Mouse (Mus musculus): ENCODE results near the gene Foxn1. TPM values are rescaled to one million over a fixed set of nuclear protein-coding genes. Genes with fewer than 3 reads are reported as not detected.

Gene Foxn1
- polyA plus RNA-seq (2014; fragmentation: Nextera tagmentation; extraction: Ambion mirVana), result not detected in 2 replicates

DNA sequence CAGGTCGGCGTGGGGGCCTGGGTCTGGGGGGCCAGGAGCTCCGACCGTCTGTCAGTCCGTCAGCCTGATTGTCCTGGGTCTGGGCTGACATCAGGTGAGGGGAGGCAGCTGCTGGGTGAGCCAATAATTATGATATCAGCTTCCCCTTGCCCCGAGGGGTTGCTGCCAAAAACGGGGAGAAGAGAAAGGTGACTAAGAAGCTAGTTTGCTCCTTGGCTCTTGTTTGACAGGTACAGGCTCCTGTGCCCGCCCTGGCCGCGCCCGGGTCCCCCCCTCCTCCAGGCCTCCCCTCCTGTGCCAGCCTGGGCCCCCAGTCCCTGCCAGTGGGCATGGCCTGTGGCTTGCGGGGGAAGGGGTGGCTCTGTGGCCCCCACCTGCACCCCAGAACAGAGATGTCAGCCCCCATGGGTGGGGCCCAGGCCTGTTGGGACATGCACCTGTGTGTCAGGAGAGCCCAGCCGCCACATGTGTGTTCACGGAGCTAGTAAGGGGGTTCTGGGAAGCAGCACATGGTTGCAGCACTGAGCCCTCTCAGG is at the start of gene Foxn1:
TSS of gene Foxn1 (minus strand) at position 51 of the 536 bp plus-strand sequence.
- WGBS, result 80% methylated on average over 14 of the region's 14 CpGs
- H3K27me3 ChIP-seq (replicated peaks; ENCODE audit: control insufficient read depth, insufficient read depth, low read length), result no peaks in the 10 kb centered on the region
- H3K4me2 ChIP-seq (ENCODE audit: low read length), result no peak within 1 kb of the TSS
- DNase-seq (ENCODE audit: low spot score), result no peak
- no peak within 1 kb of the TSS for H3K4me3 ChIP-seq (ENCODE audit: low read depth, low read length)
- no peaks in the 10 kb centered on the region for H3K36me3 ChIP-seq (ENCODE audit: control insufficient read depth, insufficient read depth, low read length)
- no peak within 1 kb of the TSS for H3K27ac ChIP-seq (ENCODE audit: low read depth, low read length)
- no peaks in the 10 kb centered on the region for H3K4me1 ChIP-seq (ENCODE audit: control insufficient read depth, insufficient read depth, low read length)
- H3K9me3 ChIP-seq (replicated peaks; ENCODE audit: control insufficient read depth, low read length), result no peaks in the 10 kb centered on the region
- H3K9ac ChIP-seq (ENCODE audit: low read length), result no peak within 1 kb of the TSS
- ATAC-seq, result no peak

GRCm38 (mm10) chr11:78435776-78436349 is 49.5 kb upstream of the Foxn1 start:
- WGBS, result 7% methylated on average over 19 of the region's 19 CpGs
- Histone ChIP-seq H3K27me3 (replicated peaks; ENCODE audit: control insufficient read depth, insufficient read depth, low read length) (no peaks in the 10 kb centered on the region), H3K36me3 (ENCODE audit: control insufficient read depth, insufficient read depth, low read length) (no peaks in the 10 kb centered on the region), H3K27ac (ENCODE audit: low read depth, low read length) (no peak overlapping the region), H3K9me3 (replicated peaks; ENCODE audit: control insufficient read depth, low read length) (no peaks in the 10 kb centered on the region), H3K4me2 (ENCODE audit: low read length) (no peak overlapping the region), H3K9ac (ENCODE audit: low read length) (no peak overlapping the region), H3K4me3 (ENCODE audit: low read depth, low read length) (no peak overlapping the region), H3K4me1 (ENCODE audit: control insufficient read depth, insufficient read depth, low read length) (no peaks in the 10 kb centered on the region)
- no peak for ATAC-seq
- DNase-seq (ENCODE audit: low spot score), result peak; percentile 32

DNA sequence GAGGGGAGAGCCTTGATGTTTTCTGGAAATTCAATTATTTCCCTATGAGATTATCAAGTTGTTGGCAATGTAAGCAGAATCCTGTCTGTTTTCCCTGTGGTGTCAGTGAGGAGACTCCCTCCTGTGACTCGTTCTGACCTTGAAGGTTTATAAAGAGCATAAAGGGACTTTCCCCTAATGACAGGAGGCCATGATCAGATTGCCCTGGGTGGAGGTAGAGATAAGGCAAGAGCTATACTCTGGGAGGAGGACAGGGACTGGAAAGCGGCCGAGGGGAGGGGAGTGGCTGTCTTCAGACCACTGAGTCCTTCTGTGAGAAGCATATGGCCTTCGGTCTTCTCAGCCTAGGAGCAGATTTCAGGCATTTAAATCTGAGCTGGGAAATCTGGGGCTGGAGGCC is 47.7 kb upstream of the Foxn1 start:
- Histone ChIP-seq H3K9ac (ENCODE audit: low read length) (no peak overlapping the region), H3K4me3 (ENCODE audit: low read depth, low read length) (no peak overlapping the region), H3K27ac (ENCODE audit: low read depth, low read length) (no peak overlapping the region), H3K4me1 (ENCODE audit: control insufficient read depth, insufficient read depth, low read length) (no peaks in the 10 kb centered on the region), H3K27me3 (replicated peaks; ENCODE audit: control insufficient read depth, insufficient read depth, low read length) (no peaks in the 10 kb centered on the region), H3K9me3 (replicated peaks; ENCODE audit: control insufficient read depth, low read length) (no peaks in the 10 kb centered on the region), H3K36me3 (ENCODE audit: control insufficient read depth, insufficient read depth, low read length) (no peaks in the 10 kb centered on the region), H3K4me2 (ENCODE audit: low read length) (no peak overlapping the region)
- ATAC-seq (no peak), DNase-seq (ENCODE audit: low spot score) (no peak)
- 81% methylated on average over 4 of the region's 4 CpGs for WGBS

- H3K4me3 ChIP-seq (ENCODE audit: low read depth, low read length), result no peak overlapping the region
- H3K27me3 ChIP-seq (replicated peaks; ENCODE audit: control insufficient read depth, insufficient read depth, low read length), result no peaks in the 10 kb centered on the region
- H3K36me3 ChIP-seq (ENCODE audit: control insufficient read depth, insufficient read depth, low read length), result no peaks in the 10 kb centered on the region
- DNase-seq (ENCODE audit: low spot score), result no peak
- H3K4me1 ChIP-seq (ENCODE audit: control insufficient read depth, insufficient read depth, low read length), result no peaks in the 10 kb centered on the region
- no peak overlapping the region for H3K9ac ChIP-seq (ENCODE audit: low read length)
- no peak overlapping the region for H3K4me2 ChIP-seq (ENCODE audit: low read length)
- WGBS, result 87% methylated on average over 10 of the region's 10 CpGs
- H3K27ac ChIP-seq (ENCODE audit: low read depth, low read length), result no peak overlapping the region
- H3K9me3 ChIP-seq (replicated peaks; ENCODE audit: control insufficient read depth, low read length), result no peaks in the 10 kb centered on the region
- ATAC-seq, result no peak
Observed at GRCm38 (mm10) chr11:78431176-78431575, 44.8 kb upstream of the Foxn1 start.

GRCm38 (mm10) chr11:78430195-78430878 is 44.0 kb upstream of the Foxn1 start:
- no peaks in the 10 kb centered on the region for H3K9me3 ChIP-seq (replicated peaks; ENCODE audit: control insufficient read depth, low read length)
- 55% methylated on average over 11 of the region's 11 CpGs for WGBS
- ATAC-seq, result no peak

DNA sequence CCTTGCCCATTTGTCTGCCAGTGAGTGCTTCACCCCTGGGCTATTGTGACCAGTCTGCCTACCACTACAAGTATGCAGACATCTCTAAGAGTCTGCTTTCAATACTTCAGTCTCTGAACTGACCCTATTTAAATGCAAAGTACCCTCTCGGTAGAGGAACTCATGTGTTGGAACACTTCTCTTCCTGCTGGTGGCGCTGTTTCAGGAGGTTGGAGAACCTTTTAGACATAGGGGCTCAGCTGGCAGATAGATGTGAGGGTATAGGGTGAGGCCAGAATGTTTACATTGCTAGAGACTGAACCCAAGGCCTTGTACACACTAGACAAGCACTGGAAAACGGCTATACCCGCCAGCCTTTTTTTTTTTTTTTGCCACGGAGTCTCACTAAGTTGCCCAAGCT is 42.0 kb upstream of the Foxn1 start:
- DNase-seq (ENCODE audit: low spot score) (no peak), ATAC-seq (no peak)
- no peak overlapping the region for H3K9ac ChIP-seq (ENCODE audit: low read length)
- no peak overlapping the region for H3K27ac ChIP-seq (ENCODE audit: low read depth, low read length)
- H3K27me3 ChIP-seq (replicated peaks; ENCODE audit: control insufficient read depth, insufficient read depth, low read length), result no peaks in the 10 kb centered on the region
- no peak overlapping the region for H3K4me3 ChIP-seq (ENCODE audit: low read depth, low read length)
- no peaks in the 10 kb centered on the region for H3K9me3 ChIP-seq (replicated peaks; ENCODE audit: control insufficient read depth, low read length)
- H3K4me2 ChIP-seq (ENCODE audit: low read length), result no peak overlapping the region
- WGBS, result 76% methylated on average over 5 of the region's 5 CpGs
- no peaks in the 10 kb centered on the region for H3K4me1 ChIP-seq (ENCODE audit: control insufficient read depth, insufficient read depth, low read length)
- no peaks in the 10 kb centered on the region for H3K36me3 ChIP-seq (ENCODE audit: control insufficient read depth, insufficient read depth, low read length)

More at GRCm38 (mm10) chr11:78430195-78430878, 44.0 kb upstream of the Foxn1 start:
- Histone ChIP-seq H3K4me3 (ENCODE audit: low read depth, low read length) (no peak overlapping the region), H3K9ac (ENCODE audit: low read length) (no peak overlapping the region), H3K27ac (ENCODE audit: low read depth, low read length) (no peak overlapping the region), H3K4me1 (ENCODE audit: control insufficient read depth, insufficient read depth, low read length) (no peaks in the 10 kb centered on the region), H3K4me2 (ENCODE audit: low read length) (no peak overlapping the region), H3K36me3 (ENCODE audit: control insufficient read depth, insufficient read depth, low read length) (no peaks in the 10 kb centered on the region), H3K27me3 (replicated peaks; ENCODE audit: control insufficient read depth, insufficient read depth, low read length) (no peaks in the 10 kb centered on the region)
- no peak for DNase-seq (ENCODE audit: low spot score)

DNA sequence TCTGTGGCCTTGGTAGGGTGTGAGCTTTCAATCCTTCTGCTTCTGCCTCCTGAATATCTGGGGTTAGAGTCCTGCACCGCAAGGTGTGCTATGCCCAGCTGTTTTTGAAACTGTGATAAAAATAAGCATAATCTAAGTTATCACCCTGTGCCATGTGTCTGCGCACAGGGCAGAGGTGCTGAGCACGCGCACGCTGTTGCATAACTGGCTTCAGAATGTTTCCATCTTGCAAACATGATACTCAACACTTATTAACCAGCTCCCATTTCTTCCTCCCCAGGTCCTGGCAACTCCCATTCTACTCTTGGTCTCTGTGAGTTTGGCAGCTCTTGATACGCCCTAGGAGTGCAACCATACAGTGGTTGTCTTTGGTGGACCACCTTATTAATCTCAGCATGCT is 41.3 kb upstream of the Foxn1 start:
- 95% methylated on average over 6 of the region's 6 CpGs for whole genome bisulfite sequencing
- Histone ChIP-seq H3K4me3 (ENCODE audit: low read depth, low read length) (no peak overlapping the region), H3K27me3 (replicated peaks; ENCODE audit: control insufficient read depth, insufficient read depth, low read length) (no peaks in the 10 kb centered on the region), H3K36me3 (ENCODE audit: control insufficient read depth, insufficient read depth, low read length) (no peaks in the 10 kb centered on the region), H3K9ac (ENCODE audit: low read length) (no peak overlapping the region), H3K4me1 (ENCODE audit: control insufficient read depth, insufficient read depth, low read length) (no peaks in the 10 kb centered on the region), H3K27ac (ENCODE audit: low read depth, low read length) (no peak overlapping the region), H3K9me3 (replicated peaks; ENCODE audit: control insufficient read depth, low read length) (no peaks in the 10 kb centered on the region), H3K4me2 (ENCODE audit: low read length) (no peak overlapping the region)
- ATAC-seq, result no peak
- no peak for DNase-seq (ENCODE audit: low spot score)

DNA sequence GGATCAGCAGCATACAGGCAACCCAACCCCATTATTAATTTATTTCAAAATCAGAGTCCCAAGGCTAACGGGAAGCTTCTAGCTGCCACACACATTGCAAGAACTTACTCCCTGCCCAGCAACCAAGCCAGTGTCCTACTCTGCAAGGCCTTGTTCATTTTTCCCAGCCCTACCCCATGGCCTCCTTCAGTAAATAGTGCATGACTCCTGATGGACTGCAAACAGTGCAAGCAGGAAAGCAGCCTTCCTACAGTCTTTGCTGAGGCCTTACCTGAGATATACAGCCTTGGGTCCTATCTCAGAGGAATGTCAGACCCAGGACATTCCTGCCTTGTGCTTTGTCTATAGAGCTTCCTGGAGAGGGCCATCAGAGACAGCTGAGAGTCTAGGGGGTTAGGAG is 39.2 kb upstream of the Foxn1 start:
- H3K36me3 ChIP-seq (ENCODE audit: control insufficient read depth, insufficient read depth, low read length), result no peaks in the 10 kb centered on the region
- DNase-seq (ENCODE audit: low spot score), result no peak
- H3K9ac ChIP-seq (ENCODE audit: low read length), result no peak overlapping the region
- no peak for ATAC-seq
- H3K4me1 ChIP-seq (ENCODE audit: control insufficient read depth, insufficient read depth, low read length), result no peaks in the 10 kb centered on the region
- no peak overlapping the region for H3K27ac ChIP-seq (ENCODE audit: low read depth, low read length)
- no peaks in the 10 kb centered on the region for H3K27me3 ChIP-seq (replicated peaks; ENCODE audit: control insufficient read depth, insufficient read depth, low read length)
- 91% methylated on average over 1 of the region's 1 CpGs for WGBS
- no peaks in the 10 kb centered on the region for H3K9me3 ChIP-seq (replicated peaks; ENCODE audit: control insufficient read depth, low read length)
- H3K4me3 ChIP-seq (ENCODE audit: low read depth, low read length), result no peak overlapping the region
- H3K4me2 ChIP-seq (ENCODE audit: low read length), result no peak overlapping the region

- Histone ChIP-seq H3K27me3 (replicated peaks; ENCODE audit: control insufficient read depth, insufficient read depth, low read length) (no peaks in the 10 kb centered on the region), H3K9me3 (replicated peaks; ENCODE audit: control insufficient read depth, low read length) (no peaks in the 10 kb centered on the region), H3K4me3 (ENCODE audit: low read depth, low read length) (no peak overlapping the region), H3K9ac (ENCODE audit: low read length) (no peak overlapping the region), H3K36me3 (ENCODE audit: control insufficient read depth, insufficient read depth, low read length) (no peaks in the 10 kb centered on the region), H3K4me1 (ENCODE audit: control insufficient read depth, insufficient read depth, low read length) (no peaks in the 10 kb centered on the region), H3K27ac (ENCODE audit: low read depth, low read length) (no peak overlapping the region), H3K4me2 (ENCODE audit: low read length) (no peak overlapping the region)
- DNase-seq (ENCODE audit: low spot score) (no peak), ATAC-seq (no peak)
- 75% methylated on average over 2 of the region's 2 CpGs for WGBS
Observed at GRCm38 (mm10) chr11:78424352-78424751, 38.0 kb upstream of the Foxn1 start.

Data from forebrain, embryonic 14.5 days (tissue).